Mouse (Mus musculus) ES-Bruce4 (cell line): Measurements from ENCODE around the gene Lep. TPM values are rescaled to one million over a fixed set of nuclear protein-coding genes. Genes with fewer than 3 reads are reported as not detected.

Source experiments
- H3K27ac ChIP-seq: 2 replicates; pipeline ENCODE4 v1.5.1; 2012; ENCODE audit warnings: low read length, inconsistent platforms; ENCODE audit not compliant: insufficient read depth
- H3K27me3 ChIP-seq: 2 replicates; pipeline ENCODE4 v1.6.1; 2012; ENCODE audit warnings: mild to moderate bottlenecking, low read length, inconsistent platforms; ENCODE audit not compliant: control insufficient read depth, poor library complexity, insufficient read depth, severe bottlenecking
- H3K36me3 ChIP-seq: 2 replicates; pipeline ENCODE4 v1.6.1; 2012; ENCODE audit warnings: inconsistent platforms, mild to moderate bottlenecking, low read length, moderate library complexity; ENCODE audit not compliant: control insufficient read depth, poor library complexity, insufficient read depth, severe bottlenecking
- H3K4me1 ChIP-seq: one replicate; pipeline ENCODE4 v1.8.1; 2011; ENCODE audit warnings: low read length; ENCODE audit not compliant: control insufficient read depth, insufficient read depth
- H3K4me3 ChIP-seq: 2 replicates; pipeline ENCODE4 v1.5.1; 2011; ENCODE audit warnings: low read depth, mild to moderate bottlenecking, low read length
- H3K9ac ChIP-seq: 2 replicates; pipeline ENCODE4 v1.6.1; 2012; ENCODE audit warnings: low read depth, mild to moderate bottlenecking, inconsistent platforms; ENCODE audit not compliant: poor library complexity, severe bottlenecking
- H3K9me3 ChIP-seq: replicated peaks from 2 replicates; pipeline ENCODE4 v1.6.1; 2012; ENCODE audit warnings: mild to moderate bottlenecking, low read length, inconsistent platforms; ENCODE audit not compliant: control insufficient read depth, poor library complexity, insufficient read depth, severe bottlenecking
- CTCF ChIP-seq: IDR thresholded peaks from one replicate; pipeline ENCODE4 v1.8.1; 2011; ENCODE audit warnings: low read depth, low read length
- EP300 ChIP-seq: IDR thresholded peaks from 2 replicates; pipeline ENCODE4 v1.6.1; 2011; ENCODE audit warnings: low read depth, low read length; ENCODE audit not compliant: insufficient read depth
- POLR2A ChIP-seq: IDR thresholded peaks from one replicate; pipeline ENCODE4 v1.8.1; 2011; ENCODE audit warnings: low read length; ENCODE audit not compliant: insufficient read depth
- polyA plus RNA-seq: library from polyadenylated mRNA; stranded (reverse); fragments of >200 nt; gene quantifications from 2 replicates; pipeline ENCODE4 v1.2.4, GENCODE M21; 2011; ENCODE audit warnings: low read depth; ENCODE audit not compliant: missing spikeins, insufficient read depth, insufficient read length

The Lep gene
- polyA plus RNA-seq, 1 experiment: not detected

DNA sequence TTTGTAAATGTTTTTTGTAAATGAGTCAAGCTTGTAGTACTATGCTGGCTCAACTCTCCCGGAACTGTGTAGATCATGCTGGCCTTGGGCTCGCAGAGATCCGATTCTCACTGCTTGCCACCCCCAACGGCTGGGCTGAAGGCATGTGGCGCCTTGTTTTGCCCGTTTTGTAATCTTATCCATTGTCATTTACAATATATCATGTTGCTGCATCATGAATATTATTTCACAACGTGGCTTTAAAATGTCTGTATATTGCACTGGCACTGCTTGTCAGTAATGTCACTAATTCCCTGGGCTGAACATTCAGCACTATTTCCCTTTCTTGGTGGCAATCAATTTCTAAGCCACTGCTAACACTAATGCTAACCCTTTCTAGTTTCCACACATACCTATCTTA is 3.6 kb upstream of the Lep start:
- Histone ChIP-seq H3K36me3 (no peaks in the 10 kb centered on the region), H3K9ac (no peak overlapping the region), H3K27ac (no peak overlapping the region), H3K9me3 (peaks cover 15% of the 10 kb centered on the region), H3K4me1 (no peaks in the 10 kb centered on the region), H3K4me3 (no peak overlapping the region), H3K27me3 (no peaks in the 10 kb centered on the region)
- TF ChIP-seq CTCF: no peak
- no peak for TF ChIP-seq POLR2A
- TF ChIP-seq EP300: no peak

DNA sequence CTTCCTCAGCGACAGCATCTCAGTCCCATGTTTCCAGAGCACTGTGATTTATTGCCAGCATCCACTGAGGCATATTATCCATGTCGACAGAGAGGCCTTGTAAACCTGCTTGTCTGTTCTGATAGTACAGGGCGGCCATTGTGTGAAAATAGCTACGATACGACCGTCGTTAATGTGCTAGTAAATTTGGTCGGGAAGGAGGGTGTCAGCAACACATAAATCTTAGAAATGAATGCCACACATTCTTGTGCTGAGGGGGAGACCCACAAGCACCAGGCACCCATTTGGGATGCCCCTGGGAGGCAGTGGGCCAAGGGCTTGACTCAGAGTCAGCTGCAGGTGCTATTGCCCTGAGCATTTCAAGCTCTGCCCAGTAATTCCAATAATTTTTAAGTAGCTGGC is 6.4 kb downstream of the Lep start:
- H3K27ac ChIP-seq: no peak overlapping the region

DNA sequence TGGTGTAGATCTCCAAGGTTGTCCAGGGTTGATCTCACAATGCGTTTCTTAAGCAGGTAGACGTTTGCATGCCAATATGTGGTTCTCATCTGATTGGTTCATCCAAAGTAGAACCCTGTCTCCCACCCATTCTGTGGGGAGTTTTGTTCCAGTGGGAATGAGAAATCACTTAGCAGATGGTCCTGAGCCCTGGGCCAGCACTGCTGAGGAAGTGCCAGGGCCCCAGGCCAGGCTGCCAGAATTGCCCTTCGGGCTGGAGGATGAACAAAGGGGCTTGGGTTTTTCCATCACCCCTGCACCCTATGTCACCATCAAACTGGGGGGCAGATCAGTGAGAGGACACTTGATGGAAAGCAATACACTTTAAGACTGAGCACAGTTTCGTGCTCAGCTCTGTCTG is 12.2 kb downstream of the Lep start:
- H3K9me3 ChIP-seq: no peaks in the 10 kb centered on the region
- TF ChIP-seq EP300 (no peak), POLR2A (no peak), CTCF (no peak)

More for the DNA sequence above, 6.4 kb downstream of the Lep start:
- TF ChIP-seq POLR2A: no peak
- TF ChIP-seq EP300: no peak
- TF ChIP-seq CTCF: no peak
- no peaks in the 10 kb centered on the region for H3K4me1 ChIP-seq
- H3K9ac ChIP-seq: no peak overlapping the region
- no peak overlapping the region for H3K4me3 ChIP-seq
- no peaks in the 10 kb centered on the region for H3K9me3 ChIP-seq
- no peaks in the 10 kb centered on the region for H3K36me3 ChIP-seq
- H3K27me3 ChIP-seq: no peaks in the 10 kb centered on the region

DNA sequence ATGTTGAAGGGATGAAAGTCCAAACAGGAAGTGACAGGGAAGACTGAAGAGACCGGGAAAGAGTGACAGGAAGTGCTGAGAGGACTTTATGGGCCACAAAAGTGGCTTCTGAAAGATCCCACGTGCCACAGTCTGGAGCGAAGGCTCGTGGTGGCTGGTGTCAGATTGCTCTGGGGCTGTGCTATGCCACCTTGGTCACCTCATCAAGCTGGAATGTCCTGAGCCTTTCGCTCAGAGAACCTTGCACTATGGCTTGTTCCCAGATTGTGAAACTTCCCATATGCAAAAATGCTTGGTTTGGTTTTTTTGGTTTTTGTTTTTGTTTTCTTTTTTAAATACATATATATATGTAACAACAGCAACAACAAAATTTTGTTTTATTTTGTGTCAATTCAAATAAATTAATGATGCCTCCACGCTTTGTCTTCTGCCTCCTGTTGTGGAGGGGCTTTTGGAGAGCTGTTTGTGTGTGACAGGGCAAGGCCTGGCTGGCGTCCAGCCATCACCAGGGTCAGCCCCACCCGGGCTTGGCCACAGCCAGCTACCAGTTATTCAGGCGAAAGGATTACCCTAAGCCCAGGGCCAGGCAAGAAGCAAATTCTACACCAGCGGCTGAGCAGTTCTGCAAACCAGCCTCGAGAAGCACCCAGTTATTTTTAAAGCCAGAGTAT is 13.6 kb downstream of the Lep start:
- Histone ChIP-seq H3K4me3 (no peak overlapping the region), H3K36me3 (no peaks in the 10 kb centered on the region), H3K4me1 (no peaks in the 10 kb centered on the region), H3K9ac (no peak overlapping the region), H3K27ac (no peak overlapping the region), H3K9me3 (no peaks in the 10 kb centered on the region), H3K27me3 (no peaks in the 10 kb centered on the region; the same call in 1 of the 2 replicates)
- no peak for TF ChIP-seq EP300
- no peak for TF ChIP-seq POLR2A
- no peak for TF ChIP-seq CTCF

More for the DNA sequence above, 12.2 kb downstream of the Lep start:
- H3K36me3 ChIP-seq: no peaks in the 10 kb centered on the region
- no peak overlapping the region for H3K4me3 ChIP-seq
- no peaks in the 10 kb centered on the region for H3K4me1 ChIP-seq
- H3K27ac ChIP-seq: no peak overlapping the region
- no peaks in the 10 kb centered on the region; the same call in 1 of the 2 replicates for H3K27me3 ChIP-seq
- H3K9ac ChIP-seq: no peak overlapping the region

DNA sequence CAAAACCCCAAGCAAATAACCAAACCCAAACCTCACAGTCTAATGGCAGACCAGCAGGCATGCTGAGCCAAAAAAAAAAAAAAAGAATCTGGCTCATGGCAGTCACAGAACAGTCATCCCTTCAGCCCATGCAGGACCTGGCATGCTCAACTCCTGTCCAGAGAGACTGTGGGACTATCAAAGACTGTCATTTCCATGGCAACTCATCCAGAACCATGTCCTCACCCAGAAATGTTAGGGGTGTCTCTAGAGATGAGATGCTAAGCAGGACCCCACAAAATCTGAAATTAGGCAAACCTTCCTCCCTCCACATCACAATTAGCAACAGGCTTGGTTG is 14.1 kb downstream of the Lep start:
- no peak overlapping the region for H3K27ac ChIP-seq
- no peaks in the 10 kb centered on the region for H3K4me1 ChIP-seq
- no peak for TF ChIP-seq EP300
- TF ChIP-seq POLR2A: no peak
- TF ChIP-seq CTCF: no peak
- no peak overlapping the region for H3K9ac ChIP-seq
- H3K27me3 ChIP-seq: no peaks in the 10 kb centered on the region; the same call in 1 of the 2 replicates
- H3K9me3 ChIP-seq: no peaks in the 10 kb centered on the region
- no peak overlapping the region for H3K4me3 ChIP-seq
- no peaks in the 10 kb centered on the region for H3K36me3 ChIP-seq

DNA sequence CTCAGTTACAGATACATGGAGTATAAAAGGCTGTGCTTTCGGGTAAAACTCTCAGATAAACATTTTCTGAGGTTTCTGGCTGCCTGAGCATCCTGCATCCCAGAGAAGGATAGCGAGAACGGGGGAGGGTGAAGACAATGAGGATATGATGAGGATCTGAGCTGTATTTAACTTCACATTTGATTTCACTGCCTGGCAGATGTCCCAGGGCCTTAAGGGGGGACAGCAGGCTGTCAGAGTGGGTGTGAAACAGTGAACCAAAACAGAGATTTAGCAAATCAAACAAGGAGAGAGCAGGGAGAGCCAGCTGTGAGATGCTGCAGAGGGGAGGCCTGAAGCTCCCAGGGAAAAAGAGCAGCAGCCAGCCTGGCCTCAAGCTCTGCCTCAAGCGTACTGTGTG is 19.3 kb downstream of the Lep start:
- Histone ChIP-seq H3K9ac (no peak overlapping the region), H3K27ac (no peak overlapping the region)

More for the DNA sequence above, 19.3 kb downstream of the Lep start:
- TF ChIP-seq POLR2A (no peak), CTCF (no peak), EP300 (no peak)
- no peaks in the 10 kb centered on the region for H3K9me3 ChIP-seq
- no peaks in the 10 kb centered on the region for H3K27me3 ChIP-seq
- H3K4me3 ChIP-seq: no peak overlapping the region
- no peaks in the 10 kb centered on the region for H3K4me1 ChIP-seq
- H3K36me3 ChIP-seq: no peaks in the 10 kb centered on the region
